Mouse (Mus musculus) G1E (cell line): ENCODE results near the gene Arl5c.

ENCODE experiments used
- CTCF ChIP-seq: IDR thresholded peaks from 2 replicates; pipeline ENCODE4 v1.5.1; 2012; ENCODE audit warnings: low read depth, low read length, inconsistent platforms, mixed read lengths
- GATA1 ChIP-seq: IDR thresholded peaks from 2 replicates; pipeline ENCODE4 v1.6.1; 2012; ENCODE audit warnings: borderline replicate concordance, low read length, inconsistent platforms, mixed read lengths
- POLR2AphosphoS5 ChIP-seq: IDR thresholded peaks from 2 replicates; pipeline ENCODE4 v1.6.1; 2012; ENCODE audit warnings: low read depth, low read length, inconsistent platforms; ENCODE audit not compliant: insufficient replicate concordance

DNA sequence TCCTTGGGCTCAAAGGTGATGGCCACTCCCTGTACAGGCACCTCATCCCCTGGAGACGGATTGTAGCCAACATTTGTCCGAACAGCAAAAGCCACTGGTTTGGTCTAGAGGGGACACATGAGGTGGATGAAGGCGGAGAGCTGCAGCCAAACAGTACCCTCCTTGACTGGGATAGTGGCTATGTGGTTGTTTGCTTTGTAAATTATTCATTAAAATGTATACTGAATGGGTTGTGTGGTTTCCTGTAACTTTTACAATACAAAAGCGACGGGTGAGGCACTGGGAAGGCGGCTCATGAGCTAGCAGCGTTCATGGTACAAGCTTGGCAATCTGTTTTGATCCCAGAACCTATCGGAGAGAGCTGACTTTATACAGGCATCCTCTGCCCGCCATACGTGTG is 16.9 kb upstream of the Arl5c start:
- no peak for TF ChIP-seq POLR2AphosphoS5
- no peak for TF ChIP-seq CTCF
- no peak for TF ChIP-seq GATA1
